Mouse (Mus musculus): ENCODE measurements at regions not wholly inside any gene's neighbourhood (a gene's known extent, or its start where the extent isn't known, plus 50 kb on each side); places are given as distances from the start of the nearest gene placed in this dataset.

DNA sequence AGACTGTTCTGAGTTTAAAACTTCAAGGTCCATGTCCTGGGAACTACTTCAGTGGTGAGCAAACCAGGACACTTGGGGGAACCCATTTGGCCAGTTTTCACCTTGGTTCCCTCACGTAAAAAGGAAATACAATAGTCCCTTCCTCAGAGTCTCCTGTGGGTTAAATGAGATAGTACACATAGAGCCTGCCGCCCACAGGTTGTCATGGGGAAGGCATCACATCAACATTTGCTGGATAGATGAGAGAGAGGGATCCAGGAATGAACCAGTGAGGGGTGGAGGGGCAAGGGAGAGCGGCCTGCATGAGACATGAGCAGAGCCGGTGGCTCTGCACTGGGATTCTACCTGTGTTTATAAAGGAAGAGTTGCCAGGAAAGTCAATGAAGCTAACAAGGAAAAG, 201.5 kb downstream of the Pten start:
- Histone ChIP-seq H3K27ac (ENCODE audit: low read depth, low read length) (no peak overlapping the region), H3K9me3 (ENCODE audit: control insufficient read depth, low read length) (no peaks in the 10 kb centered on the region), H3K4me3 (ENCODE audit: low read length) (no peak overlapping the region), H3K27me3 (ENCODE audit: control insufficient read depth, insufficient read depth, low read length) (no peaks in the 10 kb centered on the region), H3K4me2 (replicated peaks; ENCODE audit: low read depth, low read length) (no peak overlapping the region), H3K4me1 (ENCODE audit: control insufficient read depth, insufficient read depth, low read length) (peaks cover 10% of the 10 kb centered on the region), H3K9ac (ENCODE audit: low read depth, low read length) (no peak overlapping the region), H3K36me3 (ENCODE audit: control insufficient read depth, insufficient read depth, low read length) (no peaks in the 10 kb centered on the region)
- WGBS, result 93% methylated on average over 4 of the region's 4 CpGs
- ATAC-seq (ENCODE audit: low FRiP score, low TSS enrichment), result no peak

DNA sequence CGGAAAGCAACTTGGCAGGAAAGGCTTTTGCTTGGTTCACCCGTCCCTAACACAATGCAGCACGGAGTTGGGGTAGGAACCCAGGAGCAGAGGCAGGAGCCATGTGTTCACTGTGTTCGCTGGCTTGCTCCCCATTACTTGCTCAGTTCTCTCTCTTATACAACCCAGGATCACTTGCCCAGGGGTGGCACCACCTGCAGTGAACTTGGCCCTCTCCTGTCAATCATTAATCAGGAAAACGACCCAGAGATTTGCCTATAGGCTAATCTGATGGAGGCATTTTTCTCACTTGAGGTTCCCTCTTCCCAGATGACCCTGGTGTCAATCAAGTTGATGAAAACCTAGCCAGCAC, 202.5 kb downstream of the Pten start:
- Histone ChIP-seq H3K9me3 (ENCODE audit: control insufficient read depth, low read length) (no peaks in the 10 kb centered on the region), H3K27me3 (ENCODE audit: control insufficient read depth, insufficient read depth, low read length) (no peaks in the 10 kb centered on the region), H3K4me2 (replicated peaks; ENCODE audit: low read depth, low read length) (no peak overlapping the region), H3K36me3 (ENCODE audit: control insufficient read depth, insufficient read depth, low read length) (no peaks in the 10 kb centered on the region), H3K4me3 (ENCODE audit: low read length) (no peak overlapping the region), H3K9ac (ENCODE audit: low read depth, low read length) (no peak overlapping the region), H3K4me1 (ENCODE audit: control insufficient read depth, insufficient read depth, low read length) (peaks cover 7% of the 10 kb centered on the region), H3K27ac (ENCODE audit: low read depth, low read length) (no peak overlapping the region)
- 68% methylated on average over 5 of the region's 5 CpGs for WGBS
- ATAC-seq (ENCODE audit: low FRiP score, low TSS enrichment), result peak; percentile 40; the same call in 1 of the 2 replicates

DNA sequence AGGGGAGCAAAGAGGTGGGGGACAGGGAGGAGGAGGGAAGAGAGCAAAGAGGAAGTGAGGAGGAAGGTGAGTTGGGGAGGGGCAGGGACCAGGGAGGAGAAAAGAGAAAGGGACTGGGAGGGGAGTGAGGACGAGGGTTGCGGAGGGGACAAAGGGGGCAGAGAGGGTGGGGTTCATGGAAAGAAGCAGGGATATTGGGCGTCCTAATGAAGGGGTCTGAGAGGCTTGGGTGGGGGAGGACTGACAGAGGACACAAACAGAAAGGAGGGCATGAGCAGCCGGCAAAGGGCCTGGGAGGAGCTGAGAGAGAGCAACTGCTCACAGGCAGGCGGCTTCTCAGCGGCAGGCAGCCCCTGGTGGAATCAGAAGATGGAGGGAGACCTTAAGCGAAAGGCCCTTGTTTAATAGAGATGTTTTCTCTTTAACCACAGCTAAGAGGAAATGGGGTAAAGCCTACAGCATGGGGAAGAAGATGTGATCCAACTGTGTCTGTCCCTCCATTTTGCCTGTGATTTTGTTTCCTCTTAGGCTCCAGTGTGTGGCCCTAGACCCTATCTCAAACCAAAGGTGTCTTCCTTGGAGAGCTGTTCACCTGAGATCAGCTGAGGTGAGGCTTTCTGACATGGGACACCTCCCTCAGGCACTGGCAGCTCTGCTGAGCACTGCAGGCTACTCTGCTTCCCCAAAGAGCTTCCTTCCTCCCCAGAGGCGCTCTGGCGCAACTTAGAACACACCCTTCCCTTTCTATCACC, 203.1 kb downstream of the Pten start:
- H3K4me3 ChIP-seq (ENCODE audit: low read length), result no peak overlapping the region
- H3K4me2 ChIP-seq (replicated peaks; ENCODE audit: low read depth, low read length), result no peak overlapping the region
- WGBS, result 64% methylated on average over 9 of the region's 9 CpGs
- no peak overlapping the region; the same call in 1 of the 2 replicates for H3K9ac ChIP-seq (ENCODE audit: low read depth, low read length)
- H3K27me3 ChIP-seq (ENCODE audit: control insufficient read depth, insufficient read depth, low read length), result no peaks in the 10 kb centered on the region
- H3K27ac ChIP-seq (ENCODE audit: low read depth, low read length), result no peak overlapping the region
- H3K9me3 ChIP-seq (ENCODE audit: control insufficient read depth, low read length), result no peaks in the 10 kb centered on the region
- H3K4me1 ChIP-seq (ENCODE audit: control insufficient read depth, insufficient read depth, low read length), result peaks cover 7% of the 10 kb centered on the region
- peak; percentile 14; the same call in 1 of the 2 replicates for ATAC-seq (ENCODE audit: low FRiP score, low TSS enrichment)
- H3K36me3 ChIP-seq (ENCODE audit: control insufficient read depth, insufficient read depth, low read length), result no peaks in the 10 kb centered on the region

DNA sequence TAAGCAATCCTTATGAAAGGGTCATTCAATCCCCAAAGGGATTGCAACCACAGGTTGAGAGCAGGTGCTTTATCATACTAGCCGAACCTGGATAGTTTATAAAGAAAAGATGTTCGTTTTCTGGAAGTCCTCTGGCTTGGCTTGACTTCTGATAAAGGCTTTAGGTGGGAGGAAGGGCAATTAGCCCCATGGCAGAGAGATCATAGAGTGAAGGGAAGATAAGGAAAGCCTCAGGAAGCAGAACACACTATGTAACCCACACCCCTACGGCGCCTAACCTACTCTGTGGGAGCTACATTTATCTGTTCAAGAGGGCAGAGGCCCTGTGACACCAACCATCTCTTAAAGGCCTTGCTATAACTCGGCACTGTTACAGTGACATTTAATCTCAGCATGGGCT, 204.2 kb downstream of the Pten start:
- H3K4me3 ChIP-seq (ENCODE audit: low read length), result no peak overlapping the region
- no peaks in the 10 kb centered on the region for H3K27me3 ChIP-seq (ENCODE audit: control insufficient read depth, insufficient read depth, low read length)
- WGBS, result 60% methylated on average over 5 of the region's 5 CpGs
- no peaks in the 10 kb centered on the region for H3K9me3 ChIP-seq (ENCODE audit: control insufficient read depth, low read length)
- no peak overlapping the region for H3K9ac ChIP-seq (ENCODE audit: low read depth, low read length)
- peaks cover 4% of the 10 kb centered on the region for H3K4me1 ChIP-seq (ENCODE audit: control insufficient read depth, insufficient read depth, low read length)
- ATAC-seq (ENCODE audit: low FRiP score, low TSS enrichment), result no peak
- H3K4me2 ChIP-seq (replicated peaks; ENCODE audit: low read depth, low read length), result no peak overlapping the region
- H3K36me3 ChIP-seq (ENCODE audit: control insufficient read depth, insufficient read depth, low read length), result no peaks in the 10 kb centered on the region
- H3K27ac ChIP-seq (ENCODE audit: low read depth, low read length), result no peak overlapping the region

DNA sequence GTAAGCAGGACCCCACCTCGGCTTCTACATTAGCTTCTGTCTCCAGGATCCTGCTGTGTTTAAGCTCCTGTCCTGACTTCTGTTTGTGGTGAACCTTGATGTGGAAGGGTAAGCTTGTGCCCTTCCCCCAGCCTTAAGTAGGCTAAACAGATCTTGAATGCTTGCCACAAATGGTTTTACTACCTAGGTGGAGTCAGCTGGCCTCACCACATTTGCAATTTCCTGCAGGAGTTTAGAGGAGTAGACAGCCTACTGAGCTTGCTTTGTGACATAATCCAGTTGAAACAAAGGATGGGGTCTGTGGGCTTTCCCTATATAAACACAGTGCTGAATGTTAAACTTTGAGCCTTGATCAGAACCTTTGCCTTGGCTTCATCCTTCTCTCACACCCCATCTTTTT, 206.7 kb downstream of the Pten start:
- Histone ChIP-seq H3K4me2 (replicated peaks; ENCODE audit: low read depth, low read length) (no peak overlapping the region), H3K4me3 (ENCODE audit: low read length) (no peak overlapping the region), H3K27me3 (ENCODE audit: control insufficient read depth, insufficient read depth, low read length) (no peaks in the 10 kb centered on the region), H3K9ac (ENCODE audit: low read depth, low read length) (no peak overlapping the region), H3K27ac (ENCODE audit: low read depth, low read length) (no peak overlapping the region), H3K4me1 (ENCODE audit: control insufficient read depth, insufficient read depth, low read length) (peaks cover 4% of the 10 kb centered on the region; the same call in 1 of the 2 replicates), H3K36me3 (ENCODE audit: control insufficient read depth, insufficient read depth, low read length) (no peaks in the 10 kb centered on the region), H3K9me3 (ENCODE audit: control insufficient read depth, low read length) (no peaks in the 10 kb centered on the region)
- ATAC-seq (ENCODE audit: low FRiP score, low TSS enrichment), result no peak
- WGBS, result 15% methylated on average over 1 of the region's 1 CpGs

DNA sequence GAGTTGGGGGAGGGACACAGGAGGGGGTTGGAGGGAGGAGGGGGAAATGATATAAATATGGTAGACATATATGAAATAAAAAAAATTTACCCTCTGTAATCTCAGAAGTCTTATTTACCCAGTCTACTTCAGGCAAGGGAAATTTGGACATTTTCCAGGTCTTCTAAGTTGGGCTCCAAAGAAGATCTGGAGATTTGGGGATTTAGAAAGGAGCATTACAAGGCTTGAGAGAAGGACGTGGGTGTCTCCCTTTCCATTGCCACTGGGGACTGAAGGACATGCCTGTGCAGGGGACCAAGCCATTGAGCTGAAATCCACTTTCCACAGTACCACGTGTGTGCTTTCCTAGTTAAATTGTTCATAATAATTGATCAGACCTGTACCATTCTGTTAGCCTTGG, 208.2 kb downstream of the Pten start:
- Histone ChIP-seq H3K9me3 (ENCODE audit: control insufficient read depth, low read length) (no peaks in the 10 kb centered on the region), H3K4me2 (replicated peaks; ENCODE audit: low read depth, low read length) (no peak overlapping the region), H3K36me3 (ENCODE audit: control insufficient read depth, insufficient read depth, low read length) (no peaks in the 10 kb centered on the region), H3K27ac (ENCODE audit: low read depth, low read length) (no peak overlapping the region), H3K4me3 (ENCODE audit: low read length) (no peak overlapping the region), H3K9ac (ENCODE audit: low read depth, low read length) (no peak overlapping the region), H3K4me1 (ENCODE audit: control insufficient read depth, insufficient read depth, low read length) (no peaks in the 10 kb centered on the region), H3K27me3 (ENCODE audit: control insufficient read depth, insufficient read depth, low read length) (no peaks in the 10 kb centered on the region)
- WGBS, result 79% methylated on average over 2 of the region's 2 CpGs
- ATAC-seq (ENCODE audit: low FRiP score, low TSS enrichment), result no peak

DNA sequence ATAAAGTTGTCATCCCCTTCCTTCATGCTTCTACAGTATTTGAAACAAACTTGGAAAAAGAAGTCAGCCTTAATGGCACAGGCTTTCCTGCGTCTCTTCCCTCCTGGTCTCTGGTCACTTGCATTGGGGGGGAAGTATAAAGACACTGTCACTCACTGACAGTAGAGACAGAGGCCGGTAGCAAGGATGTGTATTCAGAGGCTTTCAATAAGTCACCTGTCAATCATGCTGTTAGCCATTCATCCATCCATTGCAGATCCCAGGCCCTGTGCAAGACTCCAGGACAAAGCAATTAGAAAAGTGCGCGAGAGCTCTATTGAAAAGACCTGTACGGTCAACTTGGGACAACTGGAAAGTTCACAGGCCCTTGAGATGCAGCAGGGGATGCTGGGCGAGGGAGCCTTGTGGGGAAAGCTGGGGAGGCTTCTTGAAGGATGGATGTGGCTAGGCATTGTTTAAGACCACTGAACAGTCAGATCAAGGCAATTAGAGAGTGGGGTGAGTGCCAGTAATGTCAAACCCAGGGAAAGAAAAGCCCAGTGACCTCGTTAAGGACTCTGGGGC, 212.0 kb downstream of the Pten start:
- Histone ChIP-seq H3K27ac (ENCODE audit: low read depth, low read length) (no peak overlapping the region), H3K27me3 (ENCODE audit: control insufficient read depth, insufficient read depth, low read length) (no peaks in the 10 kb centered on the region), H3K4me3 (ENCODE audit: low read length) (no peak overlapping the region), H3K4me1 (ENCODE audit: control insufficient read depth, insufficient read depth, low read length) (no peaks in the 10 kb centered on the region), H3K4me2 (replicated peaks; ENCODE audit: low read depth, low read length) (no peak overlapping the region), H3K36me3 (ENCODE audit: control insufficient read depth, insufficient read depth, low read length) (no peaks in the 10 kb centered on the region), H3K9ac (ENCODE audit: low read depth, low read length) (no peak overlapping the region), H3K9me3 (ENCODE audit: control insufficient read depth, low read length) (no peaks in the 10 kb centered on the region)
- ATAC-seq (ENCODE audit: low FRiP score, low TSS enrichment), result no peak
- 79% methylated on average over 7 of the region's 7 CpGs for WGBS

DNA sequence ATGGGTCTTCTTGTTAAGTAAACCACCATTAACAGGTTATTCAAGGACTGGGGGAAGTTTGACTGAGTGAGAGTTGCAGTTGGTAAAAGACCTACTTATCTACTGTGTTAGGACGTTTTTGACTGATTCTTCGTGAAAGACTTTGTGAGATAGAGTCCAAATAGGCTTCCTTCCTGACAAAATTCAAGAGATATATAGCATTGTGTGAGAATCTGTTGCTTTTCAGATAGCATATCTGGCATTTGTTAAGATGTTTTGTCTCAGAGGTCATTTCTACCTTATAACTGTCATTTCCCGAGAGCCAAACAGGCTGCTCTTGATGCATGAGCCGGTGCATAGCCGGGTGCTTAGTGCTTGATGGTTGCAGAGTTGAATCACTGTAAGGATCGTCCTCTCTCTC, 214.8 kb downstream of the Pten start:
- WGBS, result 88% methylated on average over 6 of the region's 6 CpGs
- Histone ChIP-seq H3K27ac (ENCODE audit: low read depth, low read length) (no peak overlapping the region), H3K4me2 (replicated peaks; ENCODE audit: low read depth, low read length) (no peak overlapping the region), H3K36me3 (ENCODE audit: control insufficient read depth, insufficient read depth, low read length) (no peaks in the 10 kb centered on the region), H3K27me3 (ENCODE audit: control insufficient read depth, insufficient read depth, low read length) (no peaks in the 10 kb centered on the region), H3K4me3 (ENCODE audit: low read length) (no peak overlapping the region), H3K9me3 (ENCODE audit: control insufficient read depth, low read length) (no peaks in the 10 kb centered on the region), H3K4me1 (ENCODE audit: control insufficient read depth, insufficient read depth, low read length) (no peaks in the 10 kb centered on the region), H3K9ac (ENCODE audit: low read depth, low read length) (no peak overlapping the region)
- no peak for ATAC-seq (ENCODE audit: low FRiP score, low TSS enrichment)

DNA sequence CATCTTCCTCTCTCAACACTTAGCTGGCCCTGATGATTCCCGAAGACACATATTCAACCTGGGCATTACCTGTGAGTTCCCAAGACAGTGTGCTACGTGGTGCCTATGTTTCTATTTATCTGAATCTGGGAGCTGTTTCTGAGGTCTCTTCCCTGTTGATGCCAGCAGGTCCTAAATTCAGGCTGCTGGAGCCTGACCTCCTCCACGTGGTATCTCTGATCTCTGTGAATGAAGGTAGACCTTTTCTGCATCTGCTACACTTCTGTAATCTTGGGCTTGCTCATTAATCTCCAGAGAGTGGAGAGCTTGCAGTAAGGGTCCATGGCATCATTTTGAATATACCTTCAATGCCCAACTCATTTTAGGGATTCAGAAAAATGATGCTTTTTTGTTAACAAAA, 215.8 kb downstream of the Pten start:
- Histone ChIP-seq H3K4me3 (ENCODE audit: low read length) (no peak overlapping the region), H3K4me1 (ENCODE audit: control insufficient read depth, insufficient read depth, low read length) (no peaks in the 10 kb centered on the region), H3K27me3 (ENCODE audit: control insufficient read depth, insufficient read depth, low read length) (no peaks in the 10 kb centered on the region), H3K36me3 (ENCODE audit: control insufficient read depth, insufficient read depth, low read length) (no peaks in the 10 kb centered on the region), H3K27ac (ENCODE audit: low read depth, low read length) (no peak overlapping the region), H3K4me2 (replicated peaks; ENCODE audit: low read depth, low read length) (no peak overlapping the region), H3K9ac (ENCODE audit: low read depth, low read length) (no peak overlapping the region), H3K9me3 (ENCODE audit: control insufficient read depth, low read length) (no peaks in the 10 kb centered on the region)
- no peak for ATAC-seq (ENCODE audit: low FRiP score, low TSS enrichment)
- 82% methylated on average over 3 of the region's 3 CpGs for WGBS
